Mouse (Mus musculus) fibroblast of lung, adult 2 months (primary cell): ENCODE results near the gene Myrip.
"Not testable (repeated sequence)": the region's sequence is repeated elsewhere in the genome, so short reads cannot be mapped to it uniquely, and the experiment has no call there.

Source experiments
- DNase-seq: peaks from one replicate; pipeline ENCODE4 v3.0.0-alpha.2; 2011; ENCODE audit warnings: low read depth

Gene Myrip

DNA sequence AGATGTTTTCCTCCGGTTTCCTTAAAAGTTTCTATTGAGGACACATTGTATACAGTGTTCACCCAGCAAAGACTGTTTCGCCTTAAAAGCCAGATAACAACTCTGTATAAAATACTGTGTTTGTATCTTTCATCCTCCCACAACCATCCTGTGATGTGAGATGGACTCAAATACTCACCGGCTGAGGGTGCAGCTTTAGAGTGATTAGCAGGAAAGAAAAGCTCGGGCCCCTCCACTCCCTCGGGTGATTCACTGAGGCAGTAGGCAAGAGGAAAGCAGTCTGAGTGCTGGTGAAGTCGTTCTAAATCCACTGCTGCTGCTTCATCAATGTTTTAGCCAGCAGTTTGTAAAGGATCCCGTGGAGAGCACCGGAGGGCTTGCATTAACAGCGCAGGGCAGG lies 93.9 kb downstream of the Myrip start:
- no peak for DNase-seq

DNA sequence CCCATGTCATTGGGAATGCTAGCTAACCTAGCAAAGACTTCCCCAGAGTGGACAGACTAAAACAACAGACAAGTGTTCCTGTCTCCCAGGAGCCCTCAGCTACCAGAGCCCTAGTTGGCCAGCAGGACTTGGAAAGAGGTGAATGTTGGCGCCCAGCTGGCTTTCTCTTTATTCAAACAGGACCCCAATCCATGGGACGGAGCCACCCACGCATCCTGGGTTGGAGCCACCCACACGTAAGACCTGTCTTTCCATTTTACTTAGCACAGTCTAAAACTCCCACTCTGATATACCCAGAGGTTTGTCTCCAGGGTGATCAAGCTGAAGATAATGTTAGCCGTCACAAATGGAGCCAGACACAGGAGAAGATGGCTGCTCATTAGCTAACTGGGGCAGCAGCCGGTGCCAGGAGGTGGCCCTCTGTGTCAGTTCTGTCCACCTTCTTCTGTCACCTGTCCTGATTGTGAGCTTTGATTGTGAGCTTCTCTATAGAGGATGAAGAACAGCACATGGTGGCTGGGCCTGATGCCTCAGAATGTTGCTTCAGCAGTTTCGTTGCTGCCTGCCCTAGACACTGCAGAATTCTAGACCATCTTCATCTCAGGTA lies 95.4 kb downstream of the Myrip start:
- no peak for DNase-seq

DNA sequence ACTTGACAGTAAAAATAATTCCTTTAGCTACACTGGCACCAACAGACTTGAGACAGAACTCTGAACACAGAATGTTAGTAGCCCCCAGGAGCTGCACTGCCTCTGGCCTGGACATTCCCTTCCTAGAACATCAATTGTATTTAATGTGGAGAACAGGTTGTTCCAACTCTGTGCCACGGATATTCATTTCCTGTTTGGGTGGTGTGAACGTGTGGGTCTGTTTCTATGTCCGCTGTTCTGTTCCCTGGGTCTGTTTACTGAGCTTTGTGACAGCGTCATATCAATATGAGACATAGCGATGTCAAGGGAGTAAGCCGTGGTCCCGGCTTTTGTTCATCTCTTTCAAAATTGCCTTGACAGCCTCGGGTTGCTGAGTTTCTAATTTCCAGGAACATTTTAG lies 97.0 kb downstream of the Myrip start:
- no peak for DNase-seq

DNA sequence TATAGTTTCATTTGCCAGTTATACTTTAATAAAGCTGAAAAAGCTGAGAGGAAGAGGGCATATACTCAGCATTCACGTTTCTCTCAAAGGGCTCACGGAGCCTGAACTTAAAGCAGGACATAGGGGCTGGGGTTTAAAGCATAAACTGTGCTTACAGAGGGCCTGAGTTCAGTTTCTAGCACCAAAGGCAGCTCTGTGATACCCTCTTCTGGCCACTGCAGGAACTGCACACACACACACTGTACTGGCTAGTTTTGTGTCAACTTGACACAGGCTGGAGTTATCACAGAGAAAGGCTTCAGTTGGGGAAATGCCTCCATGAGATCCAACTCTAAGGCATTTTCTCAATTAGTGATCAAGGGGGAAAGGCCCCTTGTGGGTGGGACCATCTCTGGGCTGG lies 98.2 kb downstream of the Myrip start:
- not testable (repeated sequence) for DNase-seq

DNA sequence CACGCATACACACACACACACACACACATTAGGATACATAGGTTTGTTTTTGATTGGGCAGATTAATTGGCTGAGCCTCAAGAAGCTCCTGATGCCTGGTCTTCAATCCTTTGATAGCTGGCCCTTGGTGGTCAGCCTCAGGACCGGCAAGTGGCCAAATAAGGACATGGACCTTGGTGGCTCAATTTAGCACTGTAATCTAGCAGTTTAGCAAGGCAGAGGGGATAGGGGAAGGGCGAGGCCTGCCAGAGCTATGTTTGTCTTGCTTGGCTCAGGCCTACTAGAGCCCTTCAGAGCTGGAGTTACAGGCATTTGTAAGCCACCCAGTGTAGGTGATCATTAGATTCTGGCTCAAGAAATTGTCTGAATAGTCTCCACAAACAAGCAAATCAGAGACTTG lies 101.1 kb downstream of the Myrip start:
- no peak for DNase-seq

DNA sequence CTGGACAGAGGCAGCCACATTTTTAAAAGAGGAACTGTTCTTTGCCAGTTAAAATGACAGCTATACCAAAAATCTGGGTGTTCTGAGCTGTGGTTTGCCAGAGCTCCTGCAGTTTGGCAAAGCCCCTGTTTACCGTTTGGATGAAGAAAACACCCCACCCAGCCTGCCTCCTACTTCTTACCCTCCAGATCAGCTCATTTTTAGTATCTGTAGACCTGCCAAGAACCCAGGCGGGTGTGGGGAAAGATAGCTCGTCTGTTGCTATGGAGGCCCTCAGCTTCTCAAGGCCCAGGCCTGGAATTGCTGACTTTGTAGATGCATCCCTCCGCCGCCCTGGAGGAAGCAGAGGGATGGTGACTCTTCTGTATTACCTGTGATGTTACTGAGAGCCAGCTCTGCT lies 102.3 kb downstream of the Myrip start:
- DNase-seq = peak; percentile 4

DNA sequence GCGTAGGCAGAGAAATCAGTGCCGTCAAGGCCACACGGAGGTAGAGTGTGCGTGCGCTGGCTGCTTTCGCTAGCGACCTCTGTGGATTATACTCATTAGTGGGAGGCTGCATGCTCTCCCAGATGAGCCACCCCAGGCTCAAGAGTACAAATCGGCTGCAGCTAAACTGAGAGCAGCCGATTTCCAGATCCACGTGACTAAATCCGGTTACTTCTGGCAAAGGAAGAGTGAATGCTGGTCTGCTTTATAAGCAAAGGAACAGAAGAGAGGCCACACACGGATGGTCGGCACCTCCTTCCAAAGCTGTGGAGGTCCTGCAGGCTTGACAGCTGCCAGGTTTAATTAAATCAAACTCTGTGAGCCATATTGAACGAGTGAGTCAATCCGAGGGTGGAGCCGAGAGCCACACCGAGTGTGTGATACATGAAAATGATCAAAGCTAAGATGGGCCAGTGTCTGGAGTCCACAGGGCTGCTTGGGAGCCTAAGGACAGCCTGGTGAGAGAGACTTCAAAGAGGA lies 108.4 kb downstream of the Myrip start:
- no peak for DNase-seq

DNA sequence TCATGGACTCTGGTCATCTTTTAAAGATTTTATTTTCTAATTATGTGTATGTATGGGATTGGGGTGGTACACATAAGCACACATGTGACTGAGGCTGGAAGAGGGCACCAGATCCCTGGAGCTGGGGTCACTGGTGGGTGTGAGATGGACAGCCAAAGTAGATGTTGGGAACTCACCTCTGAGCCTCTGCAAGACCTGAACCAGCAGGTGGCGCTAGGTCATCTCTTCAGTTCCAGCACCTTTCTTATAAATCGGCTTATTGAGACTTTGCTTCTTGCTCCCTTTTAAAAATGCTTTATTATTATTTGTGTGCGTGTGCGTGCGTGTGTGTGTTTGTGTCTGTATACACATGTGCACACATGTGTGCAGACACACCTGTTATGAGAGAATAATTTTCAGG lies 109.1 kb downstream of the Myrip start:
- DNase-seq = peak; percentile 26

DNA sequence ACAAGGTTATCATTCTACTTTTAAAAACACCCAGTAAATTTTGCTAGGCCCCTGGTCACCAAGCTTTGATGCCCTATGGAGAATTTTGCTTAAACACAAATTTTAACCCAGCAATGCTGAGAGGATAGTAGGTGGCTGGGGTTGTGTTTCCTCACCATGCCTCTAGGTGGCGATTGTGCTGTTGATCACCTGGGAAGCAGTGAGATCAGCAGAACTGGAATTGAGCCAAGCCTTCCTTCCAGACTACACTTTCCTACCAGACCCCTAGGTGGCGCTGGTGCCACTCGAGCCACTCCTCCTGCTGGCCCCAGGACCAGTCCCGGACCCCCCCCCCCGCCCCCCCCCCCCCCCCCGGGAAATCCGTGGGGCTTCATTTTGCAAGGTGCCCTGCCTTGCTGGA lies 114.2 kb downstream of the Myrip start:
- peak; percentile 49 for DNase-seq

DNA sequence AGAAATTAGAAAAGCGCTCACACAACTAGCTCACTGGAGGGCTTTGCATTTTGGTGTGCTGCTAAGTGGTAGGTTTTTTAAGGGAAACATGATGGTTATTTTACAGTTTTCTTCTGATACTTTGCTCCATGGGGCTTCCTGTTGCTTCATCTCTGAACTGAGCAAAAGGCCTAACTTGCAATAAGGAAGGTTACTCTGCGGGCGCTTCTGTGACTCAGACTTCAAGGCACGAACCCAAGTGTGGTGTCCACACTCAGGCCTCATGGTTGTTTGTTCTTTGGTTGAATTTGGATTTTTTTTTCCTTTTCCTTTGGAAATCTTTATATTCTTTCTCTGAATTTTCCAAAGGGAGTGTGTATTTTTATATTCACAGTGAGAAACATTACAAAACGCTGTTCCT lies 114.8 kb downstream of the Myrip start:
- DNase-seq = peak; percentile 69

DNA sequence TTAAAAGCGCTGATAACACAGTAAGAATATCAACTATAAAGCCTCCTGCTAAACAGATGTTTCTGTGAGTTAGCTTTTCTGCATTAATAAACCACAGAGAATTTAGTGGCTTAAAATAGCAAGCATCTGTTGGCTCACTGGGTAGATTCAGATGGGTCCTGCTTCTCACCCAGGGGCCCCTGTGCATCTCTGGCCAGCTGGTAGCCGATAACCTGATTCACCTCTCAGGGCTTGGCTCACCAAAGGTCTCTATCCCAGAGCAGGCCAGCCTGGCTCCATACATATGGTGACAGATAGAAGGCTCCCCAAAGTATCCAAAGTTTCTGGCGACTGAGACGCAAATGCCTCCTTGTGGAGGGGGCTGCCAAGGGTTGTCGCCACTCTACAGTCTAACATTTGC lies 115.4 kb downstream of the Myrip start:
- DNase-seq = no peak

DNA sequence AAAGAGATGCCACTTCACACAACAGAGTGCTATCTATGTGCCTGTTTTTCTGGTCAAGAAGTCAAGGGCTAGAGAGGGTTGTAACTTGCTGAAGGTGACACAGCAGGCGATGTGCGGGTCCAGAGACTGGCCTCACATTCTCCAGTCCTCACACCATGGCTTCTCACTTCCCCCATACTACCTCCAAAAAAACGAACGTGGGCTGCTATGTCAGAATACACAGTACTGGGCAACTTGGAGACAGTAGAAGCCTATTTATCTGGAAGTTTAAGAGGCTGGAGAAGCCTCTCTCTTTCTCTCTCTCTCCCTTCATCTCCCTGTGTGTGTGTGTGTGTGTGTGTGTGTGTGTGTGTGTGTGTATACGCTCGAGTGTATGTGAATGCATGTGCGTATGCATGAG lies 117.3 kb downstream of the Myrip start:
- DNase-seq = no peak

DNA sequence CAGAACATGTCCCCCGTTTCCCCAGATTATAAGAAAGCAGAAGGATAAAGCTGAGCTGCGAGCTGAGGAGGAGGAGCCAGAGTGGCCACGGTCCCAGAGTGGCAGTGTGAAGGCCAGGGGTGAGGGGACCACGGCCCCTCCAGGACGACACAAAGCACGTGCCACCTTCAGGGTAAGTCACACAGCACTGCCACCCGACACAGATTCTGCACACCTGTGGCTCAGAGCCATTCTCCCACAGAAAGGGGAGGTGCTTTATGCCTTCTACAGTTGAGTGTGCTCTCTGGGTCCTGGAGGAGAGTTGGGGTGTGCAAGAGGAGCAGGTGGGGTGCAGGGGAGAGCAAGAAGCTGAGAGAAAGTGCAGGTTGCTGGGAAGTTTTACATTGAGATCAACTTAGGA lies 123.3 kb downstream of the Myrip start:
- no peak for DNase-seq

DNA sequence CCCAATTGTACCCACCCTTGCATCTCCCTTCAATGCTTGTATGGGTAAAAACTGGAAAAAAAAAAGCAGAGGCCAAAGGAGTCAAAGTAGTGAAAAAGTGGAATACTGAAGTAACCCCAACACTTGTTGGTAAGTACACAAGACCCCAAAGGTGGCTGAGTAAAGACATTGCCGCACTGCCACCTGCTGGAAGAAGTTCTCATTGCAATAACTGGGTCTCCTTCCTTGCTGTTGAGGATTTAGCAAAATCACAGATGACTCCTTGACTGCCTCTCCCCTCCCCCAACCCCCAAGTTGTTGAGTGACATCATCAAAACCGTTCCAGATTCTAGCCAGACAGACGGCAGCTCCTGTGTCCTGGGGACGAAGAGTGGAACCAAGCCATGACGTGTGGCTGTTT lies 124.5 kb downstream of the Myrip start:
- no peak for DNase-seq

DNA sequence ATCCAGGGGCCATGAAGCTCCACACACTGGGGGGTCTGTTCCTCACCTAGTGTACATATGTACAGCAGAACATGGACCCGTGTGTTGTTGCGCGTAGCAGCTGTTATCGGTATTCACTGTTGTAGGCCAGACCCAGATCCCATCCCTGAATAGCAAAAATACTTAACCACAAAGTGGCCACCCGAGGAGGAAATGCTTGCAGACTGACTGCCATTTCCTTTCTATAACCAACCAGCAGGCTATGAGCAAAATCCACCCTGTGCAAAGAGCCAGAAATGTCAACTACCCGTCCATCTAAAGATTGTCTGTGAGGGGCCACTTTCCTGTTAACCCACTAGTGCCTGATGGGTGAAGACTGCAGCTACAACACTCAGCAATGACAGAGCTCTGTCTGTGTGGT lies 126.9 kb downstream of the Myrip start:
- DNase-seq = no peak

DNA sequence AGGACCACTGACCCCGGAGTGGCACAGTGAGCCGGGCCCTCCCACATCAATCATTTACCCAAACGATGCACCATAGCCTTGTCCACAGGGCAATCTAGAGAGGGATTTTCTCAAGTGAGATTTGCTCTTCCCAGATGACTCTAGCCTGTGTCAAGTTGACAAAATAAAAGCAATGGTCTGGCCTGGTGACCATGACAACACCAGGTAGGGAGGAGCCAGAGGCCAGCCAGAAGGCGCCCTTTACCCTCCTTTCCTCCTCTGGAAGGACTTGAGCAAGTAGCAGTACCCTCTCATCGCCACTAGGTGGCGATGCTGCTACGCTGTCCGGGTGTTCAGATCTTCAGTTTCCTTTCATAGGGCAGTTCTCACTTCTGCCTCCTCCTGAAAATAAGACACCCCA lies 132.4 kb downstream of the Myrip start:
- DNase-seq = peak; percentile 43

DNA sequence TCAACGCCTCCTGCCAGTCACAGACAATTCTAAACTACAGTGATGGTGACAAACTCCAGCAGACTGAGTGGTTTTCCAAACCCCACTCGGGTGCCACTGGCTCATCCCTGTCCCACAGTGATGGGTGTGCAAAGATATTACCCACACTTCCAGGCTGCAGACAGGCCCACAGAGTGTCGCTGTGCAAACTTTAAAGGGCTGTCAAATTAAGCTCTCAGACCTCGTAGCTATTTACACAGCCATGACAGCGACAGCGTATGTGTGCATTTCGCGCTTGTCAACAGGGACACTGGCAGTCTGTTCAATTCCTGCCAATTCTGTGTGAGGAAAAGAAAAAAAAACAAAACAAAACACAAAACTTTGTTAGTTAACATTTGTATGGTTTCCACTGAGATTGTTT lies 134.5 kb downstream of the Myrip start:
- DNase-seq = no peak

DNA sequence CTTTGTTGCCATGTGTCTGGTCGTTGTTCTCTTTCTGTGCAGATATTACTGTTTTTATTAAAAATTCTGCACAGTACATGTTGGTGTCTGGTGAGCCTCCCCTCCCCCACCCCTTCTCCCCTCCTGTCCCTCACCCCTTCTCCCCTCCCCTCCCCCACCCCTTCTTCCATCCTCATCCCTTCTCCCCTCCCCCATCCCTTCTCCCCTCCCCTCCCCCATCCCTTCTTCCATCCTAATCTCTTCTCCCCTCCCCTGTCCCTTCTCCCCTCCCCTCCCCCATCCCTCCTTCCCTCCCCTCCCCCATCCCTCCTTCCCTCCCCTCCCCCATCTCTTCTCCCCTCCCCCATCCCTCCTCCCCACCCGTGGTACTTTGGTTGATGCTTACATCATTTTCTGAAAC lies 135.5 kb downstream of the Myrip start:
- no peak for DNase-seq

DNA sequence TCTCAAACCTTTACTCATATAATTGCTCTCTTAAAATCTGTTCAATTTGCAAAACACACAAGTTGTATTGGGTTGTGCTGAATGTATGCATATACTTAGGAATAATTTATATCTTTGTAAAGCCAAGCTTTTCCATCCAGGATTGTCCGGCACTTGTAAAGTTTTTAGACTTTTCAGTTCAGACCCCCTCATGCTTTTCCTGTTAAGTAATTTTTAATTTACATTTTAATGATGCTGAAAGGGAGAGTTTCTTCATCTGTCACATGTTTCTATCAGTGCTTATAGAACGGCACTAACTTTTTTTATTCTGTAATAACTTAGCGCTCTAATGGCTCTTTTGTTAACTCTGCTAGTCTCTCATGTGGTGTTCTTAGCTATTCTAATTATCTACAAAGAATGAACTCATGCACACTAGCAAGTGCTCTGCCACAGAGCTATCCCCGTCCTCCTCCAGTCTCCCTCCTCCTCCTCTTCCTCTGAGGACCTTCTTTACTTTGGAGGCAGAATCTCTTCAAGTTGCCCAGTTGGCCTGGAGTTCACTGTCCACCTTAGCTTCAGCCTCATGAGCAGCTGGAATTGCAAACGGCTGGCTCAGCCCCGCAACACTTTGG lies 136.1 kb downstream of the Myrip start:
- DNase-seq = no peak

DNA sequence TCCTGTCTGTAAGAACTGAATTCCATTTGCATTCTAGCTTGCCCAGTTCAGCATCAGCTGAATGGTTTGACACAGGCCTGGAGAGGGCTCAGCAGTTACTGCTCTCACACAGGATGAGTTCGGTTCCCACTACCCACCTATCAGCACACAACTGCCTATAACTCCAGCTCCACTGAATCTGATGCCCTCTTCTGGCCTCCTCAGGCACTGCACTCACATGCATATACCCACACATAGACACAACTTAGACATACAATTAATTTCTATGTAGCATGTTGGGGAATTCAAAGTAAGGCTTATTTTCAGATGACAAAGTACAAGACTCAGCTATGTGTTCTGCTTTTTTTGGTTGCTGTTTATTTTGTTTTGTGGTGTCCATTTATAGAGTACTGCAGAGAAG lies 137.0 kb downstream of the Myrip start:
- no peak for DNase-seq

DNA sequence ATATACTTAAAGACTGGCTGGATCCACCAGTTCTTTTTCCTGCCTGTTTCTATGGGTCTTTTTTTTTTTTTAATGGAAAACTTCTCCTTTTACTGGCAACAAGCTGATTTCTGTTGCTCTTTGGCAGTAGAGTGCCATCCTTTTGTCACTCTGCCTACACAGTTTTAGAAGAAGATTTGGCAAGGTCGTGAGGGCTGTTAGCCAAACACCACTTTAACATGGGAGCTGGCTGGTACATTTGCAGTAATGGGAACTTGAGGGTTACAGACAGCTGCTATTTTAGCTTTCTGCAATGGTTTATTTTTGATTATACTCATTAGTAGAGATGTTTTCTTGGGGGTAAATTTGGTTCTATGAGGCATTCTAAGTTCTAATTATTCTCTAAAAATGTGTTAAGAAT lies 137.5 kb downstream of the Myrip start:
- no peak for DNase-seq

DNA sequence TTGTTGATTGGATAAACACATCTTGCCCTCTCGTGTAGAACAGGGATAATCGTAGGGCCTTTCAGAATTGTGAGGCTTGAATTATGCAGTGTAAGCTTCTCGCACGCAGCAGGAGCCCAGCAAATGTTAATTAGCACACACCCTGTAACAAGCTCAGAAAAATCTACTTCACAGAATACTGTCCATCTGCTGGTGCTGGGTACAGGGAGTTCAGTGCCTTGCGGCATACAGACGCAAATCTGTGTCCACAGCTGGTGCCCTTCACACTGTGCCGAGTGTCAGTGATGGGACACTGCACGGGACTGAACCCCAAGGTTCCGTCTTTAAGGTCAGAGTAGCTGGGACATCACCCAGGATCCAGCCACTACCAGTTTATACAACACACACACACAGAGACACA lies 143.3 kb downstream of the Myrip start:
- no peak for DNase-seq

DNA sequence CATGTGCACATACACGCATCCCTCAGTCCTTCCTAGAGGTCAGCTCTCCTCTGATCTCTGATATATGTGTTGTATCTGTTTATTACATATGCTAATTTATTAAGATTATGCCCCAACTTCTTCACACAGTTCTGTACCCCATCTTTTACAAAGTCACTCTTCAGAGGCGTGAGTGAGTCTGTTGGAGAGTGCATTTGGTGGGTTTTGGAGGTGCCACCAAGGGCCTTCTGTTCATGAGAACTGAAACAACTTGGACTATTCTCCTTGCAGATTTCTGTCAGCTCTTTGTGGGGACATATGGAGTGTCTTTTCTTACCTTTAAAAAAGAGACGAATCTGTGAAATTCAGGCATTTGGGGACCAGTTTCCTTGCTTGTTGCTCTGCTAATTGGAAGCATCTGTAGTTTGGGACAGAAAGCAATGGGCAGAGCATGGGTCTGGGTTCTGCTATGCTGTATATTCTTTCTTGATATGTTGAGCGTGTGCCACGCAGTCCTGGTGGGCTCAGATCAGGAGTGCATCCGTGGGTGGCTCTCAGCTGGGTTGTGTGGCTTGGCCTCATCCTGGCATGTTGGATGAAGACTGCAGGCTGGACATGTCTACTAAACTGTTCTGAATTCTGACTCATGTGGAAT lies 148.5 kb downstream of the Myrip start:
- no peak for DNase-seq
